Mouse (Mus musculus) kidney, adult 2 months (tissue): ENCODE measurements at regions not wholly inside any gene's neighbourhood (a gene's known extent, or its start where the extent isn't known, plus 50 kb on each side); places are given as distances from the start of the nearest gene placed in this dataset.

Experiments used
- CTCF ChIP-seq: fragments of 200-500 bp; conservative IDR thresholded peaks from 2 replicates; pipeline ENCODE4 v1.5.1; 2011; ENCODE audit warnings: low read depth, mild to moderate bottlenecking, control low read depth, low read length, moderate library complexity, mixed read lengths; ENCODE audit not compliant: insufficient read depth, insufficient read length
- POLR2A ChIP-seq: fragments of 200-500 bp; IDR thresholded peaks from one replicate; pipeline ENCODE4 v1.6.1; 2011; ENCODE audit warnings: low read depth, low read length, control low read depth

- TF ChIP-seq CTCF = no peak
- no peak for TF ChIP-seq POLR2A
Observed at GRCm38 (mm10) chr5:126703516-126704282, 537.9 kb upstream of the Tmem132c start.
